Mouse (Mus musculus) urinary bladder, postnatal 36 days (tissue): ENCODE results near the gene Rpl19.

Source experiments
- DNase-seq, 2 experiments: peaks; one replicate each; pipeline ENCODE4 v3.0.0; 2022; ENCODE audit warnings: low spot score in 2 of 2, mixed read lengths in 1 of 2

Rpl19 gene

DNA sequence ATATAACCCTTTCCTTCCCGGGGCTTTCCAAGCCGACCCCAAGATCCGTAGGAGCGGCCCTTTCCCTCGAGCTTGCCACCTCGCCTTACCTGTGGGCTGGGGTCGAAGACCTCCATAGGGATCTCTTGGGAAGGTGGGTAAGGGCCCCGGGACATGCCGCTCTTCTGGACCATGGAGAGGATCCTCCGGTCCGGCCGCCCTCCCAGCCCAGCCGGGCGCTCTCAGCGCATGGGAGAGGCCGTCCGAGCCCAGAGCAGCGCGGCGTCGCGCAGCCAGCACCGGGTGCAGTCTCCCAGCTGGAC, 4.3 kb upstream of the Rpl19 start:
- DNase-seq = no peak

DNA sequence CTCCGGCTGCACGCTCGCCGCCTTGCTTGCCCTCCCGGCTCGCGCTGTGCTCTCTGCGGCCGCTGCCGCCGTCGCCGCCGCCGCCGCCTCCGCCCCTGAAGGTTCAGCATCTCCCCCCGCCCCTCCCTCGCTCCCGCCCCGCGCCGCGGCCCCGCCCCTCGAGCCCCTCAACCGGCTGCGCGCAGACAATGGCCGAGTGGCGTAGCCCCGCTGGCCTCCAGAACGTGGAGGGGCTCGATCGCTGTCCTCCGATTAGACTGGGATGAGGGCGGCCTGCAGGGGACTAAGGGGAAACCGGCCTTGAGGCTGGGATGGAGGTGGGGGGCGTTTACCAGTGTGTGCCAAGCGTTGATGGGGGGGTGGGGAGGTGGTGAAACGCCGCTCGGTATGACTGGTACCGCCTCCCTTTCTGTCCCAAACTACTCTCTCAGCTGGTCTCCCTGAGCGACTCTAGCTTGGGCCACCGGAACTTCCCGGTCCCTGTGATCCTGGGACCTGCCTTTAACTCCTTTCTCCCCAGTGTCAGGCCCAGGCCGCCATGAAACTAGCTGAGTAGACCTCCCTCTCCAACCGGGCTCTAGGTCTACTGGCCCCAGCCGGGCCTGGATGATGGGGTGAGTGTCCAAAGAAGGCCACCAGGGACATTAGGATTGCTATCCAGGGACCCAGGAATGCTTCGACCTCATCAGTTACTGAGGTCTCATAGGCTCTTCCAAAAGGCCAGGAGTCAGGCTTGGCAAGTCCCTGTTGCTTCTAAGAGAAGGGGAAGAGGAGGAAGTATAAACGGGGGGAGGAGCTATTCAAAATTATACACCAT, 3.7 kb upstream of the Rpl19 start, which contains the start of gene Cacnb1:
Gene Cacnb1 (minus strand): TSS at position 480 of the 817 bp plus-strand sequence.
- DNase-seq = peak; percentile 44 to 58

DNA sequence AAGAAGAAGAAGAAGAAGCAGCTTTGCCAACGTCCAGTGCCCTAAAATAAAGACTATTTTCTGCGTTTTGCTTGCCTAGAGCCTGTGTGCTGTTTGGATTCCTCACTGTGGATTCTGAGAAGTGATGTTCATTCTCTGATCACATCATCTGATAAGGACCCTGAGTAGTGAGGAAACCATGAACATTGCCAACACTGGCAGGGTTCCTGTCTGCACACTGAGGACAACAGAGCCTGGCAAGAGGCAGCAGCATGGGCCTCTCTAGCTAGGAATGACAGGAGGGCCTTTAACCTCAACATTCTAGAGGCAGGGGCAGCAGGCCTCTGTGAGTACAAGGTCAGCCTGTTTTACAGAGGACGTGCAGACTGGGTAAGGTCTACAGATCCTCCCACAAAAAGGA, 2.0 kb upstream of the Rpl19 start:
- DNase-seq = no peak

DNA sequence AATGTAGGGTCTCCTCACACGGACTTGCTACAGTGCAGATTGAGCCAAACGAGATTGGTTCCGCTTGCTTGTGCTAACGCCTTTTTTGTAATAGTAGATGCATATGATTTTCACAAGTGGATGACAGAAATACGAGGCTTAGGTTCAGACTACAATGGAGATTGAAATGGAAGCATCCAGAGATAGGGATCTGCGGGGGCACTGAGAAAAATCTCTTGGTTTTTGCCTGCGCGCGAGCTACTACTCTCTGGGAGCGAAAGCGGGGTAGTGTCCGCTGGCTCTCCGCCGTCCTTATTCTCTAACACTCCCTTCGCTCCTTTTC, 301 bp upstream of the Rpl19 start:
- no peak for DNase-seq

DNA sequence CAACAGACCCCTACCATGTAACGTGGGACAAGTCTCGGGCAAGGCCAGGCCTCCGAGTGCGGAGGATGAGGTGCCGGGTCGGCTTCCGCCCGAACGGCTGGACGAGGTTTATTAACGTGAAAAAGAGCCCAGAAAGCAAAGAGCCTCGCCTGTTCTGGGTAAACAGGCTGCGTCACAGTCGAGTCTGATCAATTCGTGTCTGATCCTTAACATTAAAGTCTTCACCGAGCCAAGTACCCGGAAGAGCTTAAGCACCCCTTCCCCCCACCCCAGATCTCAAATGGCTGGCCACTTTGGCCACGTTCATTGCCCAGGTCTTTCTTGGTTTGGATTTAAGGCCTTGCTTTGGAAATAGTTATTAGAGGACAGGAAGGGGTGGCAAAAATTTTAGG, 783 bp downstream of the Rpl19 start:
- no peak for DNase-seq

DNA sequence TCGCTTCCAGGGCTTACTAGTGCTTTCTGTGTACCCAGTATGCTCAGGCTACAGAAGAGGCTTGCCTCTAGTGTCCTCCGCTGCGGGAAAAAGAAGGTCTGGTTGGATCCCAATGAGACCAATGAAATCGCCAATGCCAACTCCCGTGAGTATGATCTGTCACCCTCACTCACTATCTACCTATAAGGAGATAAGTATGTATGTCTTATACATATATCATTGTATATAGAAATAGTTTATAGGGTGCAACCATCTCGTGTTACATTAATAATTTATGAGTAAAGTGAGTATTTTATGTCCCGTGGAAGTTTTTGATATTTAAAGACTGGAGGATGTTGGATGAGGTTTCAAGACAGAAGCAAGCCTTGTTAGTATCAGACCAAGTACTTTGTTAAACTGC, 1.3 kb downstream of the Rpl19 start:
- DNase-seq = no peak

DNA sequence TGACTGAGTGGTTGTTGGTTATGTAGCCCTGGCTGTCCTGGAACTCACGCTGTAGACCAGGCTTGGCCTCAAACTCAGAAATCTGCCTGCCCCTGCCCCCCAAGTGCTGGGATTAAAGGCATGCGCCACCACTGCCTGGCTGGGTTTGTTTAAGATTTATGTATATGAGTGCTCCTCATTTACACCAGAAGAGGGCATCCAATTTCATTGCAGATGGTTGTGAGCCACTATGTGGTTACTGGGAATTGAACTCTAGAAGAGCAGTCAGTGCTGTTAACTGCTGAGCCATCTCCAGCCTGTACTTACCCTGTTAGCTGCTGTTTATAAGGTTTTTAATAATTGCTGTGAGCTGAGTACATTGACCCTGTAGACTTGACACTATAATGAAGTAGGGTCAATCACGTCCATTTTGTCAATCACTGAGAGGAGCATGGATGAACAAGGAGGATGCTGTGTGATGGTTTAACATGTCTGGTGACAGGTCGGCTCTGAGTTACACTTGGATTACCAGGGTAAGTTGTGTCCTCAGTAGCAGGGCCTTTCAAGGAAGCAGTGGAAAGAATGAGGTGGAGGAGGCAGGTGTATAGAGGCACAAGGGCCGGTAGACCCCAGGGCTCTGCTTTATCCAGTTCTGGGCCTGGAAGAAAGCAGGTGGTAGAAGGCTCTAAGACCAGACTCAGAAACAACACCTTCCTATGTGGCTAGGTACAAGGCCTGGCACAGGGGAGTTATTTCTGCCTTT, 4.4 kb downstream of the Rpl19 start:
- DNase-seq = no peak

DNA sequence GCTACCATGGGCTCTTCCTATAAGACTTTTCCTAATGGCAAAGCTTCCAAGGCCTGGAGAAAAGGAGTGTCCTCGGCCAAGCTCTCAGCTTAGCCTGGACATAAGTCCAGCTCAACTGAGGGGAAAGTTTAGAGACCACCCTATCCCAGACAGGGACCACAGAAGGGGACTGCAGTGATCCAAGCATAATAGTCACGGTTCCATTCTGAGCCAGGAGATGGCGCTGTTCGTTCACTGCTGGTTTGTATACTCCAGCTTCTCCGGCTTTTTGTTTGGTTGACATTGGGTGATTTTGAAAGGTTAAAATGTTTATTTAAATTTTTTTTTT, 4.9 kb downstream of the Rpl19 start:
- DNase-seq = peak; percentile 57 to 72

DNA sequence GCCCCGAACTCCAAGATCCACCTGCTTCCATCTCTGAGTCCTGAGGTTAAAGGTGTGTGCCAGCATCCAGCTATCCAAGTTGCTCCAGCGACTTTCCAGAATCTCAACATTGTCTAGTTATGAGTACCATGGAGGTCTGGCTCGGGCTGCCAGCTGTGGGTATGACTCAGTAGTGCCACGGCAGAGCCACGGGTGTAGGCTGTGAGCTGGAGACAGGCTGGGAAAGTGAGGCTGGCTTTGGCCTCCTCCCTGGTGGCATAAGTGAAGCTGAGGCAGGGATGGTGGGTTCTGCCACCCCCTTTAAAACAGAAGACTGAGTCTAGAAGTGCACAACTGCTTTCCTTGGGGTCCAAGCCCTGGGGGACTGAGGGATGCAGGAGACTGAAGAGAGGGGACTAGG, 7.6 kb downstream of the Rpl19 start:
- no peak for DNase-seq

DNA sequence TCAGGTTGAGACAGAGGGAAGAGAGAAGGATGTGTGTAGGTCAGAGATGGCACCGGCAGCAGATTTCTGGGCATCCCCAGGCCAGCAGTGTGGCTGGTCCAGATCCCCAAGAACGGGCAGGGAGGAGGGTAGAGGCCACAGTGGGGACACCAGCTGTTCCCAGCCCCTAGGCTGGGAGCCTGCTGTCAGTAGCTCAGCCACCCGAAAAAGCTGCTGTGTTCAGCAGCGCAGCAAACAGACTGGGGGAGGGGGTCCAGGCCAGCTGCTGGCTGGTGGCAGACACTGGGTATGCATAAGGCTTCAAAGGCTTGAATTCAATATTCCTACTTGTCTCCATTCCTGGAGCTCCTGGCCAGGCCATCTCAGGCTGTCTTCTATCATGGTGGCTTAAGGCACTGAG, 8.3 kb downstream of the Rpl19 start:
- DNase-seq = no peak

DNA sequence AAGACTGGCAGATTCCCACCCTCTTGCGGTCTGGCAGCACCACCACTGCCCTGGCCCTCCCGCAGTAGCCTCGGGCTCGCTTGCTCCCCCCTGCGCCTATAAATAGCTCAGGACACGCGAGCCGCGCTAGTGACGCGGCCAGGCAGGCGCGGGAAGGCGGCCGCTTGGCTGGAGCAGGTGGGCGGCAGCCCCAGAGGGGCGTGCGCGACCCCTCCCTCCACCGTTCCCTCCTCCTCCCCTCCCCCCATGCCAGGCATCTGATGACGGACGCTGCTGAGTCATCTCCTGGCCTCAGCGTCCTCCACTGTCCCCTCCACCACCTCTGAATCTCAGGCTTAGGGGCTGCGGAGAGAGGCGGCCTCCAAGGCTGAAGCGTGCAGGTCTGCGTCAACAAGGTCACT, 9.5 kb downstream of the Rpl19 start:
- DNase-seq = peak in 1 of 2 experiments; percentile 27

DNA sequence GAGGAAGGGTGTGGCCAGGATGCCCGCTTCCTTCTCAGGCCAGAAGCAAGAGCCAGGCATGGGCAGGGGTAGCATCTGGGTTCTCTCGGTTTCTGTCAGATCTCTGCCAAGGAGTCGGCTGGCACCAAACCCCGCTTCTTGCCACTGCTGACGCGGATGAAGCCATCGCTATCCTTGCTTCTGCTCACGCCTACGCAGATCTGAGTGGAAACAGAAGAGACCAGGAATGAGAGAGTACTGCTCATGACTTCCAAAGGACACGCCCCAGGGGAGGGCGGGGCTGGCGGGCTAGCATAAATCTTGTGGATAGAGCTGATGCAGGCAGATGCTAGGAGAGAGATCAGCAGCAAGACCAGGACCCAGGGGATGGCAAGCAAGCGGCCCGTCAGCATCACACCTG, 11.4 kb downstream of the Rpl19 start:
- no peak for DNase-seq

DNA sequence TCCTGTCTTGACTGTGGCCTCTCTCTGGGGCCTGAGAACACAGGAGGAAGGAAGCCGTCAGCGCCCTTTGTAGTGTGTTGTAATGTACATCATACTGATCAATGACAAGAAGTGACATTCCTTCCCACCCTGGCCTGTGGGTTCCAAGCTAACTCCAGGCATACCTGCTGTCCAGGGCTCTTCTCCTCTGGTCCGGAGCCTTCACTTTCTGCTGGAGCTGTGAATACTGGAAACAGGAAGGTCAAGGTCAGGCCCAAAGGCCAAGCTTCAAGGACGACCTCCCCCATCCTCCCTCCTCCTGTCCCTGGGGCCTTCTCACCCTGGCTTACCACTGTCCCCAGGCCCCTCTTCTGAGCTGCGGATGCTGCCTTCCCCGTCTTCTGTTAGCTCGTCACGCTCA, 14.5 kb downstream of the Rpl19 start:
- no peak for DNase-seq

DNA sequence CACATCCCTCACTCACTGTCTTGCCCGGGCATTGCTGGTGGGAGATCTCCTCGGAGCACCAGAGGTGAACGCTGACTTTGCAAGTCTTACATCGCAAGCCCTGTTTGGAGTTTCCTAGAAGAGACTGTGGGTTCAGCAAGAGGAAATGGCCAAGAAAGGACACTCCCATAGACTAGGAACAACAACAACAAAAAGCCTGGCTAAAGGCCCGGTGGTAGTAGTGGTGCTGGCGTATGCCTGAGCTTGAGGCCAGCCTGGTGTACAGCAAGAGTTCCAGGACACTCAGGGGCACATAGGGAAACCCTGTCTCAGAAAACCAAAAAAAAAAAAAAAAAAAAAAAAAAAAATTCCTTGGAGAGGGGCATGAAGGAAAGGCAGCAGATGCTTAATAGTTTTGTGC, 16.2 kb downstream of the Rpl19 start:
- DNase-seq = no peak

DNA sequence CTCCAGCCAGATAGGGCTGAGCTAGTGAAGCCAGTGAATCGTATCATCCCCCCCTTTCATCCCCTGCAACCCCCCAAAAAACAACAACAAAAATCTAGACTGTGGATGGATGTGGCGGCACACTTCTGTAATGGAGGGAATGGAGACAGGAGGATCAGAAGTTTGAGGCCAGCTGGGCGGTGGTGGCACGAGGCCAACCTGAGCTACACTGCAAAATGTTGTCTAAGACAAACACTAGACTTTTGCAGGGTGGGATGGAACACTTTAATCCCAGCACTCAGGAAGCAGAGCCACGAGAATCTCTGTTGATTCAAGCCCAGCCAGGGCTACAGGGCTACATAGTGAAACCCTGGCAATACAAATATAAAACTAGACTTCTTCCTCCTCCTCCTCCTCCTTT, 17.6 kb downstream of the Rpl19 start:
- no peak for DNase-seq

DNA sequence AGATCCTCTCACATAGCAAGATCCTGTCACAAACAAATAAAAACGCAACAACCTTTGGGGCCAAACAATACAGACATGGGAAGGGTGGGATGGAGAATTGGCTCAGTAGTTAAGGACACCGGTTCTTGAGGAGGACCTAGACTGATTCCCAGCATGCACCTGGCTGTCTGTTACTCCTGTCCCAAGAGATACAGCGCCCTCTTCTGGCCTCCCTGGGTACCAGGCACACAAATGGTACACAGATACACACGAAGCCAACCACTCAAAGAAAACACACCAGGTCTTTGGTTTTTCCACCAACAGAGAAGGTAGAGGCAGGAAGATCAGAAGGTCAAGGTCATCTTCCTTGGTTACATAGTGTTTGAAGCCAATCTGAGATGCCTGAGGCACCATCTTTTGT, 19.1 kb downstream of the Rpl19 start:
- DNase-seq = no peak

DNA sequence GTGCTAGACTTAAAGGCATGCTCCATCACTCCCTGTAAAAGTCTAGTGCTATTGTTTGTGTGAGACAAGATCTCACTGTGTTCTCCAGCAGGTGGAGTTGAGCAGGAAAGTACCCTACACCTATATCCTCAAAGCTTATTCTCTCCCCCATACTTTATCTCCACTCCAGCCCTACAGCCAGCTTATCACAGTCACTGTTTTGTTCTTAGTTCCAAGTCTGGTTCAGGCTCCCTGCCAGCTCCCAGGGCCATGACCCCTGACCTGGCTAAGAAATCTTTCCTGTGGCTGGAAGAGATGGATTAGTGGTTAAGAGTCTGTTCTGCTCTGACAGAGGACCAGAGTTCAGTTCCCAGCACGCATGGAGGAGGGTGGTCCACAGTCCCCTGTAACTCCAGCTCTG, 20.0 kb downstream of the Rpl19 start:
- DNase-seq = peak in 1 of 2 experiments; percentile 42

DNA sequence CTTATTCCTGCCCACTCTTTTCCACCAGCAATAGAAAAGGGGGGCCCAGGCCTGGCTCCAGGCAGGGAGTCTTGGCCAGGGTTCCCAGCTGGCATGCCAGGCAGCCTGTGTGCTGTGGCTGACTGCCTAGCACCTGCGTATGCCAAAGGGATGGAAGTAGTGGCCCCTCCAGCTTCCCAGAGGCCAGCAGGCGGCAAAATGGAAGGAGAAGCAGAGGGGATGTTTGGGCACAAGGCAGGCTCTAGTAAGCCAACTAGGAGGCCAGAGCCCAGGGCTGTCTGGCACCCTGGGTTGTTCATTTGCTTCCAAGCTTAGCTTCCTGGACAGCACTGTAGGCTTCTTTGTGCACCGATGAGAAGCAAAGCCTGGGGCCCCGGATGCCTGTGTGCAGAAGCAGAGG, 21.2 kb downstream of the Rpl19 start:
- DNase-seq = no peak

DNA sequence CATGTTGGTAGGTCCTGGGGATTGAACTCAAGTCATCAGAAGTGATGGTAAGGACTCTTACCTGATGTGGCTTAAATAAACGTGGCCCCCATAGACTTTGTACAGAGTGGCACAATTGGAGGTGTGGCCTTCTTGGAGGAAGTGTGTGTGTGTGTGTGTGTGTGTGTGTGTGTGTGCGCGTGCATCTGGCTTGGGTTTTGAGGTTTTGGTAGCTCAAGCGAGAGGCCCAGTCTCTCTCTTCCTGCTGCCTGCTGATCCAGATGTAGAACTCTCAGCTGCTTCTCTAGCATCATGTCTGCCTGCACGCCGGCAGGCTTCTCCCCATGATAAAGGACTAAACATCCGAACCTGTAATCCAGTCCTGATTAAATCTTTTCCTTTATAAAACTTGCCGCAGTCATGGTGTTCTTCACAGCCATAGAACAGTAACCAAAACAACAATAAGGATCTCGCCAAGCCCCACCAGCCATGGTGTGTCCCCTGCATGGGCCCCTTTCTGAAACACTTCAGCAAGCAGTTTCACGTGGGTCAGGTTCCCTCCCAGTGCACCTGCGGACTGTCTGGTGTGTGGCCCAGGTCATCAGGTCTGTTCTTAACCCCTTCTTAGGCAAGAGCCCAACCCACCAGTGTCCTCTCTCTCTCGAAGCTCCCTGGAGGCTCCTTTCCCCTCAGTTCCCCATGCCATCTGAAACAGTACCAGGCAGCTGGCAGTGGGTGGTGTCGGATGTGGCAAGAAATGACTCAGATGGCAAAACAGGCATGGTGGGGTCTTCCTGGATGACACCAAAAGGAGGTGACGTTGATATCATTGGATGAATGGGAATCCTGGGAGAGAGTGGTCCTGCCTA, 23.4 kb downstream of the Rpl19 start:
- no peak for DNase-seq

DNA sequence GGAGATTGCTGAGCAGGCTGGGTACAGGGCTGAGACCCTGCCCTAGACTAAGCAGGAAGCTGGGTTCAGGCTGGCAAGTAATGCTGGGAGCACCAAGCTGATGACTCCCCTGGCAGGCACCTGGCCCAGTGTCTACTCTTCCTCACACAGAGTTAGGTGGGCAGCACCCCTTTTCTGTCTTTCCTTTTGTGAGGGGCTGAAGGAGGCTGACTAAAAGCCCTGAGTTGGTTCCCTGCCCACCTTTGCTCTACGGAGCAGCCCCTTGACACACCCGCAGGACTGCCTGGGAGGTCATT, 24.0 kb downstream of the Rpl19 start:
- DNase-seq = no peak

DNA sequence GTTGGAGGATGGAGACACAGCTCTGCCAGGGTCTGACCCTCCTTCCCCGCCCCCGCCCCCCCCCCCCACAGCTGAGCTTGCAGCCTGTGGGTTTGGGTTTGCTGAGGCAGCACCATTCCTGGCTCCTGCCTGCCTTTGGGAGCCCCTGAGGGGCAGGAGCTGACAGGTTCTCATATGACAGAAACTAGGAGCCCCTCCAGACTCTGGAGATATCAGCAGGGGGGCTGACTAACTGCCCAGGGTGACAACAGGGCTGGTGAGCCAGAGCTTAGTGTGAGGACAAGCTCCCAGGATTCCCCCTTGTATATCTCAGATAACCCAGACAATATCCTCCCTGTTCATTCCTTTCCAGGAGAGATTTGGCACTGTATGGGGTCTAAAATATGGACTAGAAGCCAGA, 24.4 kb downstream of the Rpl19 start:
- no peak for DNase-seq

DNA sequence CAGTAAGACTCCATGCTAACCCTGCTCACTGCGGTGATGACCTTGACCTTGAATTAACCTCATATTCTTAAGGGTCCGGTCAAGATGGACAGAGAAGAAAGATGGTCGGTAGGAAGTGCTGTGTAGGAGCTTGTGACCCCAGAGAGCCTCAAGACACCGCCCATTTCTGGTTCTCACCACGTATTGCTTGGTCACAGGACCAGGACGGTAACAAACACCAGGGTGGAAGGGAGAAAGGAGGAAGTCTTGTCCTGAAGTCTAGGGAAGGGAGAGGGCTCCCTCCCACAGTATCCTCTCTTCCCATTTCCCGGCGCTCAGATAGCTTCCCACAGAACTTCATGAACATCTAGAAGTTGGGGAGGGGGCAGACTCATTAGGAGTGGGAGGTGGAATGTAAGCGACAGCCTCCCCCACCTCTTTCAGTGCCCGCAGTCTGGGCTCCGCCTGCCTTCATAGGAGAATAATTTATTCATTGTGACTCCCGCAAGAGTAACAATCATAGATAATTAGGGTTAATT, 25.2 kb downstream of the Rpl19 start:
- no peak for DNase-seq
